Mouse (Mus musculus) heart, embryonic 11.5 days (tissue): ENCODE data around the gene Pde3a. TPM values are rescaled to one million over a fixed set of nuclear protein-coding genes. Genes with fewer than 3 reads are reported as not detected.

ENCODE experiments used
- ATAC-seq: fragments of 200-750 bp; cut with Nextera tagmentation; replicated peaks from 2 replicates; pipeline ENCODE4 v1.8.0; 2017; ENCODE audit warnings: moderate library complexity; ENCODE audit not compliant: insufficient number of reproducible peaks, low FRiP score, low TSS enrichment
- H3K27ac ChIP-seq: fragments of 300-500 bp; sonication (generic); 2 replicates; pipeline ENCODE4 v1.5.1; 2014; ENCODE audit warnings: mild to moderate bottlenecking, low read depth, low read length
- H3K27me3 ChIP-seq: fragments of 300-500 bp; sonication (generic); 2 replicates; pipeline ENCODE4 v1.6.1; 2014; ENCODE audit warnings: mild to moderate bottlenecking, low read length, mixed read lengths; ENCODE audit not compliant: control insufficient read depth, insufficient read depth
- H3K36me3 ChIP-seq: fragments of 300-500 bp; sonication (generic); 2 replicates; pipeline ENCODE4 v1.6.1; 2014; ENCODE audit warnings: mild to moderate bottlenecking, low read length, moderate library complexity, mixed read lengths; ENCODE audit not compliant: control insufficient read depth, insufficient read depth
- H3K4me1 ChIP-seq: fragments of 300-500 bp; sonication (generic); 2 replicates; pipeline ENCODE4 v1.6.1; 2014; ENCODE audit warnings: low read length; ENCODE audit not compliant: control insufficient read depth, insufficient read depth
- H3K4me2 ChIP-seq: fragments of 300-500 bp; sonication (generic); 2 replicates; pipeline ENCODE4 v1.6.1; 2014; ENCODE audit warnings: mild to moderate bottlenecking, moderate library complexity
- H3K4me3 ChIP-seq: fragments of 300-500 bp; sonication (generic); 2 replicates; pipeline ENCODE4 v1.5.1; 2014; ENCODE audit warnings: low read depth, low read length
- H3K9ac ChIP-seq: fragments of 300-500 bp; sonication (generic); 2 replicates; pipeline ENCODE4 v1.6.1; 2014; ENCODE audit warnings: mild to moderate bottlenecking, low read depth, low read length, moderate library complexity
- H3K9me3 ChIP-seq: fragments of 300-500 bp; sonication (generic); replicated peaks from 2 replicates; pipeline ENCODE4 v1.6.1; 2016; ENCODE audit warnings: low read length; ENCODE audit not compliant: control insufficient read depth
- WGBS: fragments of 180-500 bp; shearing (Covaris S2); extraction: QIAGEN DNeasy Blood & Tissue Kit; methylation state at CpG from one replicate; pipeline ENCODE4 v1.1.7; 2014; ENCODE audit not compliant: insufficient replicate concordance; 5-methylcytosine and 5-hydroxymethylcytosine counted together
- polyA plus RNA-seq: library from polyadenylated mRNA; unstranded; fragments of >200 nt; fragmentation: Nextera tagmentation; extraction: Ambion mirVana; gene quantifications from 2 replicates; pipeline ENCODE4 v1.2.1, GENCODE M21; 2014

Gene Pde3a
- polyA plus RNA-seq, 1 experiment from 2014 or later, result 10.7 TPM

DNA sequence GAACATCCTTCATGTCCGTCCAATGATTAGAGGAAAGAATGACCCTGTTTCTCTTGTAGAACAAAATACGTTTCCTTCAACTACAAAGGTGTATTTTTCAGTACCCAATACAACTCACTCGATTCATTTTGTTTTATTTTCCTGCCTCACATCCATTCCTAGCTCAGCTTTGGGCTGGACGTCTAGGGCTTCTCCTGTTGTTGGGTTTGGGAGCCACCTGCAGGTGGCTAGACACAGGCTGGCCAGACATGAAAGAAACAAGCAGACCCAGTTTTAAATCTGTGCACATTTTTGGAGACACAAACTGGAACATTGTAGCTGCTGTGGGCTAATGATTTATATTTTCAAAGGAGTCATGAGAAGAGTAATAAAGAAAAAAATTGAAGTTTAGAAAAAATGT, 126.1 kb downstream of the Pde3a start:
- Histone ChIP-seq H3K4me2 (no peak overlapping the region), H3K27me3 (no peaks in the 10 kb centered on the region), H3K9ac (no peak overlapping the region), H3K27ac (no peak overlapping the region), H3K4me3 (no peak overlapping the region), H3K36me3 (no peaks in the 10 kb centered on the region), H3K4me1 (no peaks in the 10 kb centered on the region), H3K9me3 (no peaks in the 10 kb centered on the region)
- WGBS, result 73% methylated on average over 4 of the region's 4 CpGs
- no peak for ATAC-seq

DNA sequence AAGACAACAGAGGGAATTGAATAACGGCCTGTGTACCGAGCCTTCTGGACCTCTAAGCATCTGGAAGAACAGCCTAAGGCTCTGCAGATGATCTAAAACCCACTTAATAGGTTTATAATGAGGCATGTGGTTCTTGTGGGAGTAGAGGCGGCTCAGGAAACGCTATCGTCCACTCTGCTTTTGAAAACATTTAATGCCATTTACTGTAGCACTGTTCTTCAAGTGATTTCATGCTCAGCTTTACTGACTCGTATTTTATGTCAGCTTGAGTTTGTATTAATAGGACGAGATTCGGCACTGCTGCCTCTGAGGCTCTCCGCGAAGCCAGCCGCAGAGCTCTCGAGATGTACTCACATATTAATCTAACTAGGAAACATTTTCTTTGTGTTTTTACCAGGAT, 131.9 kb downstream of the Pde3a start:
- peaks cover 8% of the 10 kb centered on the region; the same call in 1 of the 2 replicates for H3K4me1 ChIP-seq
- H3K9me3 ChIP-seq, result no peaks in the 10 kb centered on the region
- H3K27ac ChIP-seq, result no peak overlapping the region
- ATAC-seq, result peak; percentile 7; the same call in 1 of the 2 replicates
- WGBS, result 39% methylated on average over 12 of the region's 12 CpGs
- H3K4me2 ChIP-seq, result peak overlapping the region; percentile 25
- H3K4me3 ChIP-seq, result no peak overlapping the region
- no peak overlapping the region for H3K9ac ChIP-seq
- H3K36me3 ChIP-seq, result no peaks in the 10 kb centered on the region
- H3K27me3 ChIP-seq, result no peaks in the 10 kb centered on the region

DNA sequence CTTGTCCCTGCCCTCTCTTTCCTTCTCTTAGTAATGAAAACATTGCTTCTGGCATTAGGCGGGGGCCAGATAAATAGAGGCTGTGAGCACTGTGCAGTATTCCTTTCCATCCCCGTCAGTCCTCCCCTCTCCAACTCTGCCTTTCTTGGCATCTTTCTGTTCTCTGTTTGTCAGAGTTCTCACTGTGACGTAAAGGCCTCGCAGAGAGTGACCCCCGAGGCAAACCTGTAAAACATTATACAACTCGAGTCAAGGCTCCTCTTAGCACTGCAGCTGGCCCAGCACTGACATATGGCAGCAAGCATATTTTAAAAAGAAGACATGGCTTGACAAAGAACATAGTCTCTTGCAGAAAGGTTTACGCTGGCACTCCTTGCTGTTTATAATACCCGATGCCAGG, 132.4 kb downstream of the Pde3a start:
- peaks cover 8% of the 10 kb centered on the region; the same call in 1 of the 2 replicates for H3K4me1 ChIP-seq
- no peak overlapping the region for H3K4me3 ChIP-seq
- H3K9me3 ChIP-seq, result no peaks in the 10 kb centered on the region
- peak; percentile 74 for ATAC-seq
- H3K4me2 ChIP-seq, result peak overlapping the region; percentile 25
- WGBS, result 28% methylated on average over 8 of the region's 8 CpGs
- no peaks in the 10 kb centered on the region for H3K27me3 ChIP-seq
- H3K36me3 ChIP-seq, result no peaks in the 10 kb centered on the region
- H3K9ac ChIP-seq, result no peak overlapping the region
- no peak overlapping the region; the same call in 1 of the 2 replicates for H3K27ac ChIP-seq

DNA sequence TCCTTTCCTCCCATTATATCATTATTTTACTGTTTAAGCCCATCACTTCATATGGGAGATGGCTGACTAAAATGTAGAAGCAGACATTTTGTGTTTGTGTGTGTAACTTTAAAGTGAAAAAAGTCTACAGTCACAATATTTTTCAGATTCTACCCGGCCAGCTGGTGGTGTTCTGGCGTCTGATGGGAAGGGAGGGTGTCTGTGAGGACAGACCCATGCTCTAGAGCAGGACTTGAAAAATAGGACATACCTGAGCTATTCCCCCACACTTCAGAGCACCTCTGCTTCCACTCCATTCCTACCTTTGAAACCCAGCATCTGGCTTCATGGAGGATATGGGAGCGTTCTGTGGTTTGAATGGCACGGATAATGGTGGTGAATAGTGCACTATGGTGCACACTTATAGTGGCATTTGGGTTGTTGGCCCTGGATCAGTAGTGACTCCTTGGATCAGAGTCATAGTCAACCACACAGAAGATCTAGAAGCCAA, 132.9 kb downstream of the Pde3a start:
- WGBS, result 76% methylated on average over 4 of the region's 4 CpGs
- H3K27ac ChIP-seq, result no peak overlapping the region; the same call in 1 of the 2 replicates

DNA sequence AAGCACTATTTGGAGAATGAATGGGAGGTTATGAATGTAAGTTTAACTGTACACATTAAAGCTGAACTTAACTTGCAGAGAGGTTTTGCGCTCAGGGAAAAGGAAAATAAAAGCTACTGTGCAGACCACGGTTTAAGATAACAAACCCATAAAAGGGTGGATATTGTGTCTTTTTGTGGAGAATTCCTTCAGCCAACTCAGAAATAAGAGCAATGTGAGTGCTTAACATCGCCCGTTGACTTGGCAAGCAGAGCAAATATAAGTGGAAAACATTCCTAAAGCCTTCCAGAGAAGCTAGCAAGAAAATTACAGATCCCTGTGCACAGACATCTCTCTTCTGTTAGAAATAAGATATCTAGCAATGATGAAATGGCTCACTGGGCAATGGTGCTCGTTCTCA, 139.0 kb downstream of the Pde3a start:
- H3K4me2 ChIP-seq, result no peak overlapping the region
- no peaks in the 10 kb centered on the region for H3K27me3 ChIP-seq
- H3K4me3 ChIP-seq, result no peak overlapping the region
- no peaks in the 10 kb centered on the region for H3K36me3 ChIP-seq
- no peaks in the 10 kb centered on the region for H3K4me1 ChIP-seq
- WGBS, result 81% methylated on average over 5 of the region's 5 CpGs
- no peak overlapping the region for H3K9ac ChIP-seq
- ATAC-seq, result no peak
- no peak overlapping the region for H3K27ac ChIP-seq
- no peaks in the 10 kb centered on the region for H3K9me3 ChIP-seq

More for the DNA sequence above, 132.9 kb downstream of the Pde3a start:
- Histone ChIP-seq H3K4me1 (peaks cover 8% of the 10 kb centered on the region; the same call in 1 of the 2 replicates), H3K9me3 (no peaks in the 10 kb centered on the region), H3K36me3 (no peaks in the 10 kb centered on the region), H3K27me3 (no peaks in the 10 kb centered on the region), H3K4me2 (peak overlapping the region; percentile 25), H3K9ac (no peak overlapping the region), H3K4me3 (no peak overlapping the region)
- no peak for ATAC-seq

DNA sequence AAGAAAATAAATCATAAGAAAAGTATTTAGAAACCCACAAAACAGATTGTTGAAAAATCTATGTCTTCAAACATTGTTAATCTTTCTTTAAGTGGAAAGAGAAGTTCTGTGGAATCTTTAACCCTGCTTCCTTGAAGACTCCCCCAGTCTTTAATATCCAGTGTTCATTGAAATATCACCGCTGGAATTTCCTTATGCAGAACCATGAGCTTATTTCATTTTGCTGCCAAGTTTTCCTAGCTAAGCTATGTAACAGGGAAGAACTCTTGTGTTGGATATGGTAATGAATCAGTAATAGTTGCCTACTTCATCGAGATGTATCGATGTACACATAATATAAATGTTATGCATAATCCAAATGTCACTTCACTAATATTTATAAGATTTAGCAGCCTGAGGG, 146.9 kb downstream of the Pde3a start:
- no peak overlapping the region for H3K9ac ChIP-seq
- no peaks in the 10 kb centered on the region for H3K27me3 ChIP-seq
- no peak overlapping the region for H3K4me2 ChIP-seq
- no peak overlapping the region for H3K4me3 ChIP-seq
- H3K9me3 ChIP-seq, result no peaks in the 10 kb centered on the region
- H3K36me3 ChIP-seq, result no peaks in the 10 kb centered on the region
- 83% methylated on average over 3 of the region's 3 CpGs for WGBS
- ATAC-seq, result no peak
- H3K27ac ChIP-seq, result no peak overlapping the region
- peaks cover 6% of the 10 kb centered on the region; the same call in 1 of the 2 replicates for H3K4me1 ChIP-seq

DNA sequence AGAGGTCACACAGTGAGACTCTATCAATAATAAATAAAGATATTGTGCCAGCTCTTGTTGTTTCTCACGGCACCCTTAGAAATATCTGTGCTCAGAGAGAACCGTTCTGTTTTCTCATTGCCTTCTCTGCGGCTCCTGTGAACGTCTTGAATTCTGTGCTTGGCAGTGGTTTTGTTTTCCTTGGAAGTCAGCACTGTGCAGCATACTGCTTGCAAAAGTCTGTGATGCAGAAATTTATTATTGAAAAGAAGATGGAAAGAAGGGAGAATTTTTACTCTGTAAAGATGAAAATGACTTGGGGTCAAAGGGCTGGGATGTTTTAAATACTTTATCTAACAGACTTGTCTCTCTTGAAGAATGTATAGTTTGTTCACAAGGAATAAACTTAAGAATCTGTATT, 150.3 kb downstream of the Pde3a start:
- WGBS, result 52% methylated on average over 4 of the region's 4 CpGs
- no peaks in the 10 kb centered on the region for H3K27me3 ChIP-seq
- no peaks in the 10 kb centered on the region for H3K9me3 ChIP-seq
- no peak overlapping the region for H3K4me3 ChIP-seq
- H3K4me2 ChIP-seq, result no peak overlapping the region
- no peak; the same call in 1 of the 2 replicates for ATAC-seq
- no peak overlapping the region for H3K9ac ChIP-seq
- H3K4me1 ChIP-seq, result peaks cover 6% of the 10 kb centered on the region; the same call in 1 of the 2 replicates
- H3K27ac ChIP-seq, result no peak overlapping the region
- no peaks in the 10 kb centered on the region for H3K36me3 ChIP-seq

DNA sequence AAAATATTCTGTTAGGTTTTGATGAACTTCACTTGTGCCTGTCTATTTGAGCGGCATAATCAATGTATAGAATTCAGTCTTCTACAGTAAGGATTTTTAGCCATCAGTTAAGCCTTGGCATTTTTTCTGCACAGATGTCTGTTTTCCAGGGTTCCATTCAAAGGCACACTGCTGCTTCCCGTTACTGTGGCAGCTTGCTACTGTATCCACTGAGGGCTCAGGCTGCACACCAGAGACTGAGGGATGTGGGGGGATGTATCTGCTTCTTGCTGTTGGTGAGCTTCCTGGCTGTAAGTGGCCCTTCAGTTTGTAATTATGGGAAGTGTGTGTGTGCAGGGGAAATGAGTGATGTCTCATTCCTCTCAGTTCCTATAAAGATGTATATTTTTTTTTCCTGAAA, 154.9 kb downstream of the Pde3a start:
- whole genome bisulfite sequencing, result 59% methylated on average over 2 of the region's 2 CpGs
- Histone ChIP-seq H3K9me3 (no peaks in the 10 kb centered on the region), H3K9ac (no peak overlapping the region), H3K27me3 (no peaks in the 10 kb centered on the region), H3K27ac (no peak overlapping the region), H3K4me2 (no peak overlapping the region), H3K36me3 (no peaks in the 10 kb centered on the region), H3K4me1 (peaks cover 5% of the 10 kb centered on the region; the same call in 1 of the 2 replicates), H3K4me3 (no peak overlapping the region)
- ATAC-seq, result no peak

DNA sequence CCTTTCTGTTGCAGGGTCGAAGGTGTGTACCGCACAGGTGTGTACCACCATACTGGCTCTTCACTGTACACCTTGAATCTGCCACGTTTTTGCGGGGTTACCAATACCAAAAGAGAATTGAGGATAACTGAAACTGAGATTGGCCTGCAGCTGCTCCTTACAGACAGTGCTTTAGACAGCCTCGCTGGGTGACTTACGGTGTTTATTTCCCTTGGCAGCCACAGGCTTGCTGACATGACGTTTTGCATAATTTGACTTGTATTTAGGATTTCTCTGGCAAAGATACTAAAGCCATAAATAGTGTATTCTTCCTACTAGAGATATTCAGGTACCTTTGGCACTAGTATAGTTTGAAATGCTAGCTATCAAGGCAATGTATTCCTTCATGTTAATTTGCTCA, 155.6 kb downstream of the Pde3a start:
- no peak overlapping the region for H3K27ac ChIP-seq
- no peaks in the 10 kb centered on the region for H3K9me3 ChIP-seq
- no peak overlapping the region for H3K4me3 ChIP-seq
- no peaks in the 10 kb centered on the region for H3K4me1 ChIP-seq
- H3K9ac ChIP-seq, result no peak overlapping the region
- no peaks in the 10 kb centered on the region for H3K27me3 ChIP-seq
- WGBS, result 73% methylated on average over 7 of the region's 7 CpGs
- no peak overlapping the region for H3K4me2 ChIP-seq
- no peak for ATAC-seq
- no peaks in the 10 kb centered on the region for H3K36me3 ChIP-seq
